Mouse (Mus musculus) liver, embryonic 14.5 days (tissue): ENCODE data around the gene Hyal6. TPM values are rescaled to one million over a fixed set of nuclear protein-coding genes. Genes with fewer than 3 reads are reported as not detected.

Source experiments
- ATAC-seq: fragments of 200-750 bp; cut with Nextera tagmentation; 2 replicates; pipeline ENCODE4 v1.8.0; 2017; ENCODE audit warnings: moderate number of reproducible peaks, mild to moderate bottlenecking, moderate library complexity; ENCODE audit not compliant: insufficient read depth
- DNase-seq, 3 experiments: peaks; one replicate each; pipeline ENCODE4 v3.0.0-alpha.2; 2012 to 2013; ENCODE audit warnings: low read depth in 3 of 3, low spot score in 3 of 3
- H3K27ac ChIP-seq: fragments of 300-500 bp; sonication (generic); 2 replicates; pipeline ENCODE4 v1.5.1; 2014; ENCODE audit warnings: moderate library complexity, mild to moderate bottlenecking, control low read depth, inconsistent platforms
- H3K27me3 ChIP-seq: fragments of 300-500 bp; sonication (generic); 2 replicates; pipeline ENCODE4 v1.6.1; 2014; ENCODE audit warnings: mild to moderate bottlenecking, low read length, moderate library complexity; ENCODE audit not compliant: control insufficient read depth, insufficient read depth
- H3K36me3 ChIP-seq: fragments of 300-500 bp; sonication (generic); replicated peaks from 2 replicates; pipeline ENCODE4 v1.6.1; 2014; ENCODE audit warnings: low read depth; ENCODE audit not compliant: control insufficient read depth, insufficient read depth
- H3K4me1 ChIP-seq, 2 experiments: fragments of 200-500 bp in 1 of 2; fragments of 300-500 bp in 1 of 2; sonication (generic) in 1 of 2; replicated peaks; 2 replicates each; pipeline ENCODE4 v1.6.1; 2012 to 2014; ENCODE audit warnings: antibody characterized with exemption in 1 of 2, inconsistent platforms in 1 of 2, low read length in 1 of 2; ENCODE audit not compliant: control insufficient read depth in 2 of 2, insufficient read depth in 2 of 2
- H3K4me2 ChIP-seq: fragments of 300-500 bp; sonication (generic); 2 replicates; pipeline ENCODE4 v1.6.1; 2014; ENCODE audit warnings: low read depth, mild to moderate bottlenecking, control low read depth, moderate library complexity
- H3K4me3 ChIP-seq, 2 experiments: fragments of 200-500 bp in 1 of 2; fragments of 300-500 bp in 1 of 2; sonication (generic) in 1 of 2; 2 replicates each; pipeline ENCODE4 v1.5.1; 2012 to 2014; ENCODE audit warnings: low read depth in 2 of 2, low read length in 2 of 2, mild to moderate bottlenecking in 2 of 2, control low read depth in 1 of 2, inconsistent platforms in 1 of 2, moderate library complexity in 1 of 2; ENCODE audit not compliant: insufficient read depth in 1 of 2
- H3K9ac ChIP-seq: fragments of 300-500 bp; sonication (generic); replicated peaks from 2 replicates; pipeline ENCODE4 v1.6.1; 2014; ENCODE audit warnings: mild to moderate bottlenecking, control low read depth, moderate library complexity
- H3K9me3 ChIP-seq: fragments of 300-500 bp; sonication (generic); 2 replicates; pipeline ENCODE4 v1.6.1; 2016; ENCODE audit warnings: low read length, mixed read lengths; ENCODE audit not compliant: control insufficient read depth
- CTCF ChIP-seq: IDR thresholded peaks from 2 replicates; pipeline ENCODE4 v1.5.1; 2016; ENCODE audit warnings: antibody characterized with exemption, low read depth, control low read depth
- EP300 ChIP-seq: IDR thresholded peaks from 2 replicates; pipeline ENCODE4 v1.6.1; 2016; ENCODE audit warnings: antibody characterized with exemption, low read depth
- WGBS: fragments of 180-500 bp; shearing (Covaris S2); extraction: QIAGEN DNeasy Blood & Tissue Kit; methylation state at CpG from one replicate; pipeline ENCODE4 v1.1.7; 2014; ENCODE audit not compliant: insufficient replicate concordance; 5-methylcytosine and 5-hydroxymethylcytosine counted together
- polyA plus RNA-seq, 2 experiments: library from polyadenylated mRNA; depleted of rRNA in 1 of 2; stranded (reverse) in 1 of 2; unstranded in 1 of 2; fragments of >200 nt; fragmentation: Nextera tagmentation in 1 of 2; extraction: Ambion mirVana in 1 of 2; gene quantifications; 2 replicates each; pipeline versions ENCODE4 v1.2.1 to v1.2.3; 2012 to 2014

Gene Hyal6
- polyA plus RNA-seq, 2 experiments = 0.03 TPM; not detected in 1

DNA sequence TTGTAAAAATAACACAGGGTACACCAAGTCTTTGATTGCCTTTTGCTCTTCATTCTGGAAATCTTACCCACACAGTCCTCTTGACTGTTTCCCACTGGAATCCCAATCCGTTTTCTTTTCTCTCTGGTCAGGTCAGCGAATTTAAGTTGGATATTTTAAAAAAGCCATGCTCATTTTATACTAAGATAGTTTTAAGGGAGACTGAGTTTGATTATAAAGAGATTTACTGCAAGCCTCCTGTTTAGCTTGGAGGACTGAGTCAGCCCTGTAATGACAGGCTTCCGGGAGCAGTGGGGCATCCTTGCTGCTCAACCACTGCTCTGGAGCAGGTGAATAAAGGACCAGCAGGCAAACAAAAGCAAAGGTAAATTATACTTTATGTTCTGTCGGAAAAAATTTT, 15.0 kb downstream of the Hyal6 start, which contains the start of gene Hyal4:
Gene Hyal4 (plus strand): TSS at position 301 of the 400 bp plus-strand sequence.
- H3K27ac ChIP-seq = no peak within 1 kb of the TSS
- no peaks in the 10 kb centered on the region for H3K36me3 ChIP-seq
- no peaks in the 10 kb centered on the region for H3K4me1 ChIP-seq
- DNase-seq (no peak), ATAC-seq (no peak)
- no peaks in the 10 kb centered on the region for H3K9me3 ChIP-seq
- H3K27me3 ChIP-seq = no peaks in the 10 kb centered on the region
- H3K9ac ChIP-seq = no peak within 1 kb of the TSS
- no peak within 1 kb of the TSS for H3K4me3 ChIP-seq
- WGBS = 58% methylated on average over 4 of the region's 4 CpGs
- H3K4me2 ChIP-seq = no peak within 1 kb of the TSS
- TF ChIP-seq CTCF = no peak

- H3K9ac ChIP-seq = no peak overlapping the region
- no peaks in the 10 kb centered on the region for H3K9me3 ChIP-seq
- H3K4me3 ChIP-seq = no peak overlapping the region
- H3K36me3 ChIP-seq = no peaks in the 10 kb centered on the region
- no peak overlapping the region for H3K4me2 ChIP-seq
- ATAC-seq (no peak), DNase-seq (no peak)
- no peaks in the 10 kb centered on the region for H3K27me3 ChIP-seq
- no peaks in the 10 kb centered on the region for H3K4me1 ChIP-seq
- H3K27ac ChIP-seq = no peak overlapping the region
- WGBS = 65% methylated on average over 3 of the region's 3 CpGs
- TF ChIP-seq CTCF = no peak
- no peak for TF ChIP-seq EP300
Observed at GRCm38 (mm10) chr6:24759281-24759680, 26.2 kb downstream of the Hyal6 start.

GRCm38 (mm10) chr6:24766261-24766660, 33.2 kb downstream of the Hyal6 start:
- 70% methylated on average over 2 of the region's 2 CpGs for WGBS
- Histone ChIP-seq H3K4me2 (no peak overlapping the region), H3K27me3 (no peaks in the 10 kb centered on the region), H3K4me3 (no peak overlapping the region), H3K9me3 (no peaks in the 10 kb centered on the region), H3K36me3 (no peaks in the 10 kb centered on the region), H3K4me1 (no peaks in the 10 kb centered on the region), H3K9ac (no peak overlapping the region), H3K27ac (no peak overlapping the region)
- DNase-seq (no peak), ATAC-seq (no peak)
- TF ChIP-seq EP300 (no peak), CTCF (no peak)

DNA sequence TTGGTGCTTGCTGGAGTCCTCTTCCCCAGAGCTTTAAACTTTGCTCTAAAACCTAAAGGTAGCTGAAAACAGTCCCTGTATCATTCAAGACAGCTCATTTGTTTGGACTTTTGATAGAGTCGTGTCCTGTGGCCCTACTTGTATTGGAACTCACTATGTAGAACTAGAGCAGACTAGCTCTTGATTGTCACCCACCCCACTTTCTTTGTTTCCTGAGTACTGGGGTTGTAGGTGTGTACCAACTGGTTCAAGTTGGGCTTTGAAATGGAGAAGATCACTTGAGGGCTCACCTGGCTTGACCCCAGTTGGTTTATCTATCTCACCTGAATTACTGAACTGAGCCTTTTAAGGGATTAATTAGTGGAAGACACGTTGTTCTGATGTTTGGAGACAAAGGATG, 46.1 kb downstream of the Hyal6 start:
- Histone ChIP-seq H3K4me3 (no peak overlapping the region), H3K4me1 (no peaks in the 10 kb centered on the region), H3K27me3 (no peaks in the 10 kb centered on the region), H3K36me3 (no peaks in the 10 kb centered on the region), H3K9me3 (no peaks in the 10 kb centered on the region), H3K9ac (no peak overlapping the region), H3K4me2 (no peak overlapping the region), H3K27ac (no peak overlapping the region)
- no peak for TF ChIP-seq CTCF
- TF ChIP-seq EP300 = no peak
- 37% methylated on average over 2 of the region's 2 CpGs for WGBS
- no peak for DNase-seq
- no peak for ATAC-seq

DNA sequence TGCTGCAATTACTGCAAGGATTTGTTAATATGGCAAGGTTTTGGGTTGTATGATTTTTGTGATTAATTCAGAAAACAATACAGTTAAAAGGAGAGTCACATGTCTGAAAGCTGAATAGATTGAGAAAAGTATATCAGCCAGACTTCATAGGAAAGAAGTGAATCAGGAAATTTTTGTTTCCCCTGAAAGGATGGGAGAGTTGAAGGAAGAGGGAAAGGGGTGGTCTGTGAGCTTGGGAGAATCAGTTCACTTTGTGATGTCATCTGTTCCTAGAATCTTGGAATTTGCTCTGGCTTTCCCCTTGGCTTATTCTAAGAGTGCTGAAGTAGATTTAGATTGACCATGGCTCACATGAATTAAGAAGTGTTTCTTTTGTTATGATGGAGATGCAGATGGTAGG, 57.8 kb downstream of the Hyal6 start, which contains the start of gene Spam1:
Gene Spam1 (plus strand): TSS at position 301 of the 400 bp plus-strand sequence.
- H3K9ac ChIP-seq = no peak within 1 kb of the TSS
- no peaks in the 10 kb centered on the region for H3K4me1 ChIP-seq
- H3K9me3 ChIP-seq = no peaks in the 10 kb centered on the region
- DNase-seq = no peak
- TF ChIP-seq CTCF (no peak), EP300 (no peak)
- no peak within 1 kb of the TSS for H3K4me2 ChIP-seq
- H3K36me3 ChIP-seq = no peaks in the 10 kb centered on the region
- H3K27me3 ChIP-seq = no peaks in the 10 kb centered on the region
- no peak for ATAC-seq
- no peak within 1 kb of the TSS for H3K4me3 ChIP-seq
- no peak within 1 kb of the TSS for H3K27ac ChIP-seq

Other genes with a start within 250 kb of the Hyal6 start
- gene Iqub, start 218.2 kb upstream of the Hyal6 start, polyA plus RNA-seq (2012; rRNA removed) = 0.01 TPM in 1 of 2 replicates, not detected in the other
- not detected in 2 replicates for gene Iqub, start 218.2 kb upstream of the Hyal6 start, polyA plus RNA-seq (2014; fragmentation: Nextera tagmentation; extraction: Ambion mirVana)
- gene Ndufa5, start 205.2 kb upstream of the Hyal6 start, polyA plus RNA-seq (2012; rRNA removed) = 5.2 and 18.6 TPM in 2 replicates
- 232 and 237 TPM in 2 replicates for gene Ndufa5, start 205.2 kb upstream of the Hyal6 start, polyA plus RNA-seq (2014; fragmentation: Nextera tagmentation; extraction: Ambion mirVana)
- gene Asb15, start 205.1 kb upstream of the Hyal6 start, polyA plus RNA-seq (2012; rRNA removed) = 0.01 TPM in 1 of 2 replicates, not detected in the other
- gene Asb15, start 205.1 kb upstream of the Hyal6 start, polyA plus RNA-seq (2014; fragmentation: Nextera tagmentation; extraction: Ambion mirVana) = not detected in 2 replicates
- gene Lmod2, start 135.5 kb upstream of the Hyal6 start, polyA plus RNA-seq (2012; rRNA removed) = 0.02 TPM in 2 replicates
- gene Lmod2, start 135.5 kb upstream of the Hyal6 start, polyA plus RNA-seq (2014; fragmentation: Nextera tagmentation; extraction: Ambion mirVana) = not detected in 2 replicates
- gene Wasl, start 68.2 kb upstream of the Hyal6 start, polyA plus RNA-seq (2012; rRNA removed) = 5.0 and 6.0 TPM in 2 replicates
- 11.4 and 12.9 TPM in 2 replicates for gene Wasl, start 68.2 kb upstream of the Hyal6 start, polyA plus RNA-seq (2014; fragmentation: Nextera tagmentation; extraction: Ambion mirVana)
- not detected in 2 replicates for gene Hyal4, start 15.1 kb downstream of the Hyal6 start, polyA plus RNA-seq (2012; rRNA removed)
- not detected in 2 replicates for gene Hyal4, start 15.1 kb downstream of the Hyal6 start, polyA plus RNA-seq (2014; fragmentation: Nextera tagmentation; extraction: Ambion mirVana)
- gene Spam1, start 57.9 kb downstream of the Hyal6 start, polyA plus RNA-seq (2012; rRNA removed) = not detected in 2 replicates
- not detected in 2 replicates for gene Spam1, start 57.9 kb downstream of the Hyal6 start, polyA plus RNA-seq (2014; fragmentation: Nextera tagmentation; extraction: Ambion mirVana)
- not detected in 2 replicates for gene Hyal5, start 124.8 kb downstream of the Hyal6 start, polyA plus RNA-seq (2012; rRNA removed)
- not detected in 2 replicates for gene Hyal5, start 124.8 kb downstream of the Hyal6 start, polyA plus RNA-seq (2014; fragmentation: Nextera tagmentation; extraction: Ambion mirVana)
- 0.06 and 0.10 TPM in 2 replicates for gene Tmem229a, start 223.1 kb downstream of the Hyal6 start, polyA plus RNA-seq (2012; rRNA removed)
- 0.10 and 0.18 TPM in 2 replicates for gene Tmem229a, start 223.1 kb downstream of the Hyal6 start, polyA plus RNA-seq (2014; fragmentation: Nextera tagmentation; extraction: Ambion mirVana)